Mouse (Mus musculus) stomach, embryonic 14.5 days (tissue): Measurements from ENCODE around the gene Cntn5. TPM values are rescaled to one million over a fixed set of nuclear protein-coding genes. Genes with fewer than 3 reads are reported as not detected.

Experiments used
- ATAC-seq: fragments of 200-750 bp; cut with Nextera tagmentation; 2 replicates; pipeline ENCODE4 v1.8.0; 2017; ENCODE audit warnings: low read depth, moderate TSS enrichment; ENCODE audit not compliant: insufficient number of reproducible peaks, insufficient read depth, low FRiP score
- H3K27ac ChIP-seq: fragments of 300-500 bp; sonication (generic); 2 replicates; pipeline ENCODE4 v1.5.1; 2014; ENCODE audit warnings: mild to moderate bottlenecking, low read length, moderate library complexity, mixed read lengths
- H3K27me3 ChIP-seq: fragments of 300-500 bp; sonication (generic); 2 replicates; pipeline ENCODE4 v1.6.1; 2014; ENCODE audit warnings: low read length, control low read depth, mixed read lengths; ENCODE audit not compliant: control insufficient read depth, insufficient read depth
- H3K36me3 ChIP-seq: fragments of 300-500 bp; sonication (generic); 2 replicates; pipeline ENCODE4 v1.6.1; 2014; ENCODE audit warnings: mild to moderate bottlenecking, control low read depth, low read length, moderate library complexity, mixed read lengths; ENCODE audit not compliant: control insufficient read depth, insufficient read depth
- H3K4me1 ChIP-seq: fragments of 300-500 bp; sonication (generic); 2 replicates; pipeline ENCODE4 v1.6.1; 2014; ENCODE audit warnings: low read length, control low read depth, mixed read lengths; ENCODE audit not compliant: control insufficient read depth, insufficient read depth
- H3K4me2 ChIP-seq: fragments of 300-500 bp; sonication (generic); replicated peaks from 2 replicates; pipeline ENCODE4 v1.6.1; 2014; ENCODE audit warnings: low read depth, low read length, control low read depth
- H3K4me3 ChIP-seq: fragments of 300-500 bp; sonication (generic); 2 replicates; pipeline ENCODE4 v1.5.1; 2014; ENCODE audit warnings: low read depth, low read length, control low read depth
- H3K9ac ChIP-seq: fragments of 300-500 bp; sonication (generic); replicated peaks from 2 replicates; pipeline ENCODE4 v1.6.1; 2014; ENCODE audit warnings: low read depth, mild to moderate bottlenecking, control low read depth, low read length, moderate library complexity, mixed read lengths
- H3K9me3 ChIP-seq: fragments of 300-500 bp; sonication (generic); 2 replicates; pipeline ENCODE4 v1.6.1; 2016; ENCODE audit warnings: low read depth, low read length, control low read depth; ENCODE audit not compliant: control insufficient read depth
- WGBS: fragments of 180-500 bp; shearing (Covaris S2); extraction: QIAGEN DNeasy Blood & Tissue Kit; methylation state at CpG from one replicate; pipeline ENCODE4 v1.1.7; 2014; 5-methylcytosine and 5-hydroxymethylcytosine counted together
- polyA plus RNA-seq: library from polyadenylated mRNA; unstranded; fragments of >200 nt; fragmentation: Nextera tagmentation; extraction: Ambion mirVana; gene quantifications from 2 replicates; pipeline ENCODE4 v1.2.1, GENCODE M21; 2014

The Cntn5 gene
- polyA plus RNA-seq, 1 experiment from 2014 or later = 0.20 TPM

DNA sequence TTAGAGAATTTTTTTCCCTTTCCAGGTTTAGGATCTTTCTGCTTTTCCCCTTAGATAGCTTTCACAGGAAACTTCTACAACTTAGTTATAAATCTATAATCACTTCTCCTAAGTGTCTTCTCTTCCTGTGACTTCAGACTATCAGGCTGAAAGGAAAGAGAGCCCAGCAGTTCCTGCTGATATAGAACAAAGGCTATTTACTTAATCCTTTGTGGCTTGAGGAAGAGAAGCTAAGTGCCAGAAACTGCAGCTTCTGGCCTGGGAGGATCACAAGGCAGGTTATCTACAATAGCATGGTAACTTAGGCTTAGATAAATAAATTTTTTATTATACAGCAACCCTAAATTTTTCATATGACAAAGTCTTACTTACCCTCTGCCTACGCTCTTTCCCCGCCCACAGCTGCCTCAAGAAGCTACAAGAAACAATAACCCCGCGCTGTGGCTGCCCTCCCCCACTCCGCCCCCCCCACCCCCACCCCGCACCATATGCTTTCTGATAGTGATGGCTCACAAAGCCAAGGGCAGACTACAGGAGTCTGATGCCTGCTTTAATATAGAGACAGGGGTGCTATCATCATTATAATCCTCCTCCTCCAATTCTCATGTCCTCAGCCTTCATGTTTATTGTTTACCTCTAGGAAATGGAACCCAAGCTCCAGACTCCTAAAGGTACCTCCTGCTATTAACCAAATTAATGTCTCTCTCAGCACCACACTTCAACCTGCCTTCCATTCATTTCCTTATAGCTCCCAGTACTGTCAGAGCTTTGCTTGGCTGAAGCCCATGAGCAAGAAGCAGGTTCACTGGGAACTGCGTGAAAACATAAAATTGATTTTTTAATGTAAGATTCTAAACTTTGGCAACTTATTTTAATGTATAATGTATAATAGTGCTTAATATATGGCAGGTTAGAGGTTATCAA is 1032.2 kb downstream of the Cntn5 start:
- H3K36me3 ChIP-seq = no peaks in the 10 kb centered on the region

DNA sequence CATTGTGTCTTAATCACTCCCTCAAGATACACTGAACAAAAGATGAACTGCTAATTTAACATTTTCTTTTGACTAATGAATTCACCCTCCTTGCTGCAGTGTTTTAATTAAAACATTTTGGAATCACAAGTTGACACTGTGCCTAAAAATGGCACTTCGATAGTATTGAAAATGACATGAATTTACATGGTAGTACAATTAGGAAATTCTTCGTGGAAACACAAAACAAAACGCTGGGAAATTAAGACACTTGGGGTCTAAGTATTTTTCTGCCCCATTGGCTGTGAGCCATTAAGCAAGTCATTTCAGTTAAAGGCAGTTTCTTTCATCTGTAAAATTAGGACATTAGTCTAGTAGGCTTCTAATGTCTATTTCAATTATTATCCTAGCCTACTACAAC is 1043.9 kb downstream of the Cntn5 start:
- no peak overlapping the region for H3K9ac ChIP-seq
- H3K4me1 ChIP-seq = no peaks in the 10 kb centered on the region
- no peak overlapping the region for H3K4me2 ChIP-seq
- WGBS = 82% methylated on average over 3 of the region's 3 CpGs
- no peaks in the 10 kb centered on the region for H3K36me3 ChIP-seq
- no peak overlapping the region for H3K4me3 ChIP-seq
- H3K9me3 ChIP-seq = no peaks in the 10 kb centered on the region
- ATAC-seq = no peak
- H3K27ac ChIP-seq = no peak overlapping the region
- no peaks in the 10 kb centered on the region for H3K27me3 ChIP-seq

More for the DNA sequence above, 1032.2 kb downstream of the Cntn5 start:
- Histone ChIP-seq H3K27ac (no peak overlapping the region), H3K27me3 (no peaks in the 10 kb centered on the region), H3K4me2 (no peak overlapping the region), H3K4me1 (no peaks in the 10 kb centered on the region), H3K9ac (no peak overlapping the region), H3K4me3 (no peak overlapping the region), H3K9me3 (no peaks in the 10 kb centered on the region)
- WGBS = 41% methylated on average over 7 of the region's 7 CpGs
- ATAC-seq = no peak

DNA sequence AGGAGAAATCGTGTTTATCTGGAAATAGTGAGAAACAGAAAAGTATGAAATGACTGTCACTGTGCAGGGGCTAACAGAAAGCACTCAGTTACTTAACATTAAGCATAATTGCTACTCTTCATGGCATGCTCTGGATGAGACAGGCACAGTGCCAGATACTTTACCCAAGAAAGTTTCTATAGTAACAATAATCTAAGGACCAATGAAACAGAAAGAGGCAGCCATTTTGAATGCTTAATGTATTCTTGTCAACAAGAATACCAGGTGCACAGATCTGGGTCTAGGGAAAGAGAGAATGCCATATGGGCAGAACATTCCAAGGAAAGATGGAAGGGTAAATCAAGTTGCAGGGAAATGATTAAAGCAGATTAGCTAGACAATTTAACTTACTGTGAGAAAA is 1045.3 kb downstream of the Cntn5 start:
- no peak overlapping the region for H3K9ac ChIP-seq
- no peaks in the 10 kb centered on the region for H3K36me3 ChIP-seq
- H3K27ac ChIP-seq = no peak overlapping the region
- H3K27me3 ChIP-seq = no peaks in the 10 kb centered on the region
- no peaks in the 10 kb centered on the region for H3K4me1 ChIP-seq
- no peaks in the 10 kb centered on the region for H3K9me3 ChIP-seq
- ATAC-seq = no peak
- no peak overlapping the region for H3K4me2 ChIP-seq
- 45% methylated on average over 1 of the region's 1 CpGs for WGBS
- no peak overlapping the region for H3K4me3 ChIP-seq

DNA sequence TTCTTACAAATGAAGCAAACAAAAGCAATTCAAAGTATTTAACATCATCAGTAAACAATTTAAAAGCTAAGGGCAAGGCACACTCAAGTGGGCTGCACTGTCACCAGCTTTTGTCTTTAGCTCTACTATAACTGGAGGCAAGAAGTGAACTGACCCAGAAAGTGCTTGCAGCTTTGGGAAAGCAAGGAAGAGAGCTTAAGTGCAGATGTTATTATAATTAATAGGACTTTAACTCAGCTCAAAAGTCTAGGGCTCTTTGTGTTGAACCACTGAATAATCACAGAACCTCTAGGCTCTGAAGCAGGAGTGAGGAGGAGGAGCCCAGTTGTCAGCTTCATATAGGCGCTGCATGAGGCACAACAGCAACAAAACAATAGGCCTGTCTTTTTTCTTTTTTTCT is 1049.8 kb downstream of the Cntn5 start:
- no peak overlapping the region for H3K4me2 ChIP-seq
- no peaks in the 10 kb centered on the region for H3K4me1 ChIP-seq
- H3K9me3 ChIP-seq = no peaks in the 10 kb centered on the region
- H3K27me3 ChIP-seq = no peaks in the 10 kb centered on the region
- no peak for ATAC-seq
- no peak overlapping the region for H3K9ac ChIP-seq
- H3K36me3 ChIP-seq = no peaks in the 10 kb centered on the region
- WGBS = 68% methylated on average over 1 of the region's 1 CpGs
- H3K4me3 ChIP-seq = no peak overlapping the region
- no peak overlapping the region for H3K27ac ChIP-seq

DNA sequence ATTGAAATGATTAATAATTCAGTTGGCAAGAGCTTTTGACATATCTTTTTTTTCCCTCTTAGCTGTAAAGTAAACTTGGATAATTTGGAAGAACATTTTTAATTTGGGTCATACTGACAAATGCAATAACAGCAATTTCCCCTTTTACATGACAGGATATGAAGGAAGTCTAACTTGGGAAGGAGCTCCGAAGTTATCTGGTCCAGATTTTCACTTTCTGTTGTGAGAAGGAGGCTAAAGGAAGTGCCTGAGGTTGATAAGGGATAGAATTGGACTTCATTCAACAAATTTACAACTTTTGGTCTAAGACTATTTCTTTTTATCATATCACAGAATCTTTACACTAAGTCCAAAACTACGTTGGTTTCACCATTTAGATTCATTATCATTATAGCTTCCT is 1074.3 kb downstream of the Cntn5 start:
- H3K9ac ChIP-seq = no peak overlapping the region
- ATAC-seq = no peak
- no peaks in the 10 kb centered on the region for H3K36me3 ChIP-seq
- 68% methylated on average over 2 of the region's 2 CpGs for WGBS
- H3K4me1 ChIP-seq = no peaks in the 10 kb centered on the region
- H3K9me3 ChIP-seq = no peaks in the 10 kb centered on the region
- no peak overlapping the region for H3K4me2 ChIP-seq
- H3K27me3 ChIP-seq = no peaks in the 10 kb centered on the region
- H3K27ac ChIP-seq = no peak overlapping the region
- H3K4me3 ChIP-seq = no peak overlapping the region

DNA sequence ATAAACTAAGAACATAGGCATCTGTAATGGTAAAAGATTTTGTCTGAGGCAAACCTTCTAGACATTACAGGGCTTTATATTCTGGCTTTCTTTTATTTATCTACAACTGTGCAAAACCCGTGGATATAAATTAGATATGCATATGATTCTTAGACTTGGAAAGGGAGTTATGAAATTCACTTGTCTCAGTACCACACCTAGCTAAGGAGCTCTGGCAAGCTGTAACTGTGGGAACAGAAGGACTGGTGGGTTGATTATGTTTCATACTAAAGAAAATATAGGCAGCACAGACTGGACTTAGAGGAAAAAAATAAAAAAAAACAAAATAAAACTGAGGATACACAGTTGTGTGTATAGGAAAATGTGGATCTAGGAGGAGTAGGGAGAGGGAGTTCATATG is 1084.6 kb downstream of the Cntn5 start:
- no peak for ATAC-seq
- Histone ChIP-seq H3K27ac (no peak overlapping the region), H3K9me3 (no peaks in the 10 kb centered on the region), H3K36me3 (no peaks in the 10 kb centered on the region), H3K4me2 (no peak overlapping the region), H3K4me1 (no peaks in the 10 kb centered on the region), H3K27me3 (no peaks in the 10 kb centered on the region), H3K9ac (no peak overlapping the region), H3K4me3 (no peak overlapping the region)
- 85% methylated on average over 1 of the region's 1 CpGs for WGBS

DNA sequence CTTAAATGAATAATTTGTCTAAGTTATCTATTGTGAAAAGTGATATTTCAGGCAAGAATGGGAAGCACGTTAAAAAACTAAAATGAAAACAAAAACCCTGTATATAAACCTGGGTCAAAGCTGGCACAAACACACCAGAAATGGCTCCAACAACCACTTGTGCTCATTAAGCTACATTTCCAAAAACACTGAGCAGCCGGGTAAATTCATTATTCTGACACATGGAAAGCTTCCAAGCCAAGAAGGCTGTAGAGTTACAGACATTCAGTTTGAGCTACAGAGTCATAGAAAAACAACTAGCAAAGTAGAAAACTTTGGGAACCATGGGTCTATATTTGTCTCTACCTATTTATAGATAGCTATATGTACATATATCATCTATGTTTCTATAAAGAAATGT is 1087.1 kb downstream of the Cntn5 start:
- Histone ChIP-seq H3K4me3 (no peak overlapping the region), H3K36me3 (no peaks in the 10 kb centered on the region), H3K9ac (no peak overlapping the region), H3K9me3 (no peaks in the 10 kb centered on the region), H3K4me1 (no peaks in the 10 kb centered on the region), H3K27me3 (no peaks in the 10 kb centered on the region), H3K27ac (no peak overlapping the region), H3K4me2 (no peak overlapping the region)
- WGBS = 69% methylated on average over 2 of the region's 2 CpGs
- ATAC-seq = no peak

DNA sequence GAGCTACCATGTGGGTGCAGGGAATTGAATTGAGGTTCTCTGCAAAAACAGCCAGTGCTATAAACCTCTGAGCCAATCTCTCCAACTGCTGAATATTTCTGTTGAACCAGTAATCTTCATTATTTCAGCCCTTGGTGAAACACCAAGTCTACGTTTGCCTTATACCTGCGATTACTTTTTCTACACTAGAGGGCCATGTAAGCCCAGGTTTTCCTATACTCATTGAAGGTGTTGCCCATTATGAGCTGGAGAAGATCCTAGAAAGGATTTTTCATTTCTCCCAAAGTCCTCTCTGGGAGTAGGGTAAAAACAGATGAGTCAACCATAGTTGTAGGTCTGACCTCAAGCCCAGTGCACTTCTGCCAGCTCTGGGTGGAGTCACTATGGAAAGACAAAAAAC is 1105.0 kb downstream of the Cntn5 start:
- ATAC-seq = no peak
- Histone ChIP-seq H3K27me3 (no peaks in the 10 kb centered on the region), H3K4me3 (no peak overlapping the region), H3K27ac (no peak overlapping the region), H3K36me3 (no peaks in the 10 kb centered on the region), H3K4me1 (no peaks in the 10 kb centered on the region), H3K4me2 (no peak overlapping the region), H3K9me3 (no peaks in the 10 kb centered on the region), H3K9ac (no peak overlapping the region)
- WGBS = 81% methylated on average over 2 of the region's 2 CpGs

DNA sequence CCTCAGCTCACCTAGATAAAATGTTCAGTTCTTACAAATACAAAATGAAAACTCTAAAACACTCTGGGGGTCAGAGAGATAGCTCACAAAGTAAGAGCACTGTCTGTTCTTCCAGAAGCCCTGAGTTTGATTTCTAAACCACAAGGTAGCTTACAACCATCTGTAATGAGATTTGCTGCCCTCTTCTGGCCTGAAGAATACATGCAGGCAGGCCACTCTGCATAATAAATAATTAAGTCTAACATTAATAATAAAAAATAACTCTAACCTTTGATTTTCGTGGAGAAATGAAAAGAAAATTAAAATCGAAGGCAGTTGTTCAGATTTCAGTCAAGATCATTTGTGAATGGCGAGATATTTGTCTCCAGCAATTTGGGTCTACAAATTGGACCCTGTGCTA is 1120.9 kb downstream of the Cntn5 start:
- no peak overlapping the region for H3K9ac ChIP-seq

More for the DNA sequence above, 1120.9 kb downstream of the Cntn5 start:
- 48% methylated on average over 3 of the region's 3 CpGs for whole genome bisulfite sequencing
- H3K27me3 ChIP-seq = no peaks in the 10 kb centered on the region
- H3K4me3 ChIP-seq = no peak overlapping the region
- H3K4me2 ChIP-seq = no peak overlapping the region
- no peaks in the 10 kb centered on the region for H3K36me3 ChIP-seq
- no peak overlapping the region for H3K27ac ChIP-seq
- ATAC-seq = no peak
- no peaks in the 10 kb centered on the region for H3K9me3 ChIP-seq
- H3K4me1 ChIP-seq = no peaks in the 10 kb centered on the region
